Mouse (Mus musculus) macrophage (primary cell): ENCODE data around the gene Nenf. TPM values are rescaled to one million over a fixed set of nuclear protein-coding genes. Genes with fewer than 3 reads are reported as not detected.

Source experiments
- H3K27ac ChIP-seq: fragments of 350-480 bp; formaldehyde crosslinking; 2 replicates; pipeline ENCODE4 v1.9.0; 2021
- H3K36me3 ChIP-seq: fragments of 350-480 bp; formaldehyde crosslinking; 2 replicates; pipeline ENCODE4 v1.9.0; 2021; ENCODE audit errors: inconsistent target
- H3K4me3 ChIP-seq: fragments of 350-480 bp; formaldehyde crosslinking; 2 replicates; pipeline ENCODE4 v1.9.0; 2021; ENCODE audit errors: inconsistent target
- H3K79me2 ChIP-seq: fragments of 350-480 bp; formaldehyde crosslinking; 2 replicates; pipeline ENCODE4 v1.9.0; 2021; ENCODE audit errors: inconsistent target
- WGBS: methylation state at CpG from one replicate; pipeline ENCODE4 v1.1.7; 2026; ENCODE audit warnings: inconsistent platforms; ENCODE audit not compliant: missing documents; 5-methylcytosine and 5-hydroxymethylcytosine counted together
- polyA plus RNA-seq: library from polyadenylated mRNA; stranded (reverse); fragments of 250-400 nt; gene quantifications from 3 replicates; pipeline ENCODE4 v1.2.4, GENCODE M21; 2018; ENCODE audit warnings: inconsistent platforms
- total RNA-seq, 78 experiments: library from RNA; depleted of rRNA; stranded (reverse); fragments of 250-400 nt; gene quantifications; 1 replicate in 9 of 78; 2 replicates in 24 of 78; 3 replicates in 43 of 78; 4 replicates in 2 of 78; pipeline ENCODE4 v1.2.4; 2018; ENCODE audit warnings: inconsistent platforms in 56 of 78

Gene Nenf
- total RNA-seq (2018; cell fraction: chromatin; rRNA removed) = 10 to 100 TPM in 1 of 26 experiments, 1 to 10 TPM in 14, not detected in 11; 1.4 to 13.4 (median 2.5) TPM
- 10 to 100 TPM; 48.8 to 69.1 (median 56.8) TPM for total RNA-seq (2018; cell fraction: cytosol; rRNA removed)
- 10 to 100 TPM in 18 of 26 experiments, 1 to 10 TPM in 8; 3.8 to 23.1 (median 13.1) TPM for total RNA-seq (2018; cell fraction: nucleus; rRNA removed)
- polyA plus RNA-seq = 30.8 to 55.9 TPM (median 45.1 TPM) in 3 replicates

DNA sequence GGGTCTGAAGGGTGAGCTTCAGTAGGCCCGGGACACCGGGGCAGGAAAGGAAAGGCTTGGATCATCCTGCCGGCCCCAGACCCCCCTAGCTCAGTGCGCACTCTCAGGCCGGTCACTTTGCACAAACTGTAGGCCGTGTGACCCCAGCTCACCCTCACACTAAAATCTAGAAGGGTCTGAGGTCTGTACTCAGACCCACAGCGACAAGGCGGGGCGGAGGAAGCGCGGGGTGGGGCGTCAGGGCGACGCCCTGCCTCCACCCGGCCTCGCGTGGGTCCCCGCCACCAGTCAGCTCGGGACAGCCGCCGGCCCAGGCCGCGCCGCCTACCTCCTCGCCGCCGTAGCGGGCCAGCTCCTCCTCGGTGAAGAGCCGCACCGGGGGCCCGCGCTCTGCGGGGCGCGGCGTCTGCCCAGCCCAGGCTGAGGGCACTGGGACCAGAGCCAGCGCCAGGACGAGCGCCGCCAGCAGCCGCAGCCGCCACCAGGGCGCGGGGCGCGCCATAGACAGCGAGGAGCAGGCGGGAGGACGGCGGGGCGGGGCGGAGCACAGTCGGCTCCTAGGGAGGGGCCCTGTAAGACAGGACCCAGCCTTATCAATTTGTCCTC, at the start of gene Nenf:
TSS of gene Nenf (minus strand) at position 604 of the 606 bp plus-strand sequence.
- H3K4me3 ChIP-seq = peak within 1 kb of the TSS; percentile 44
- peak within 1 kb of the TSS; percentile 33 for H3K27ac ChIP-seq
- 1% methylated on average over 44 of the region's 54 CpGs for WGBS
- H3K36me3 ChIP-seq = no peaks in the 10 kb centered on the region
- no peaks in the 10 kb centered on the region for H3K79me2 ChIP-seq

- WGBS = 85% methylated on average over 4 of the region's 4 CpGs
- Histone ChIP-seq H3K79me2 (peaks cover 96% of the 10 kb centered on the region), H3K36me3 (peaks cover 65% of the 10 kb centered on the region), H3K27ac (no peak overlapping the region), H3K4me3 (no peak overlapping the region)
Measured at GRCm38 (mm10) chr1:191364477-191364876, 46.5 kb upstream of the Nenf start.

GRCm38 (mm10) chr1:191362412-191362811, 44.4 kb upstream of the Nenf start:
- 90% methylated on average over 6 of the region's 6 CpGs for WGBS
- no peak overlapping the region for H3K4me3 ChIP-seq
- peaks cover 64% of the 10 kb centered on the region for H3K36me3 ChIP-seq
- H3K27ac ChIP-seq = no peak overlapping the region
- H3K79me2 ChIP-seq = peaks cover 82% of the 10 kb centered on the region

DNA sequence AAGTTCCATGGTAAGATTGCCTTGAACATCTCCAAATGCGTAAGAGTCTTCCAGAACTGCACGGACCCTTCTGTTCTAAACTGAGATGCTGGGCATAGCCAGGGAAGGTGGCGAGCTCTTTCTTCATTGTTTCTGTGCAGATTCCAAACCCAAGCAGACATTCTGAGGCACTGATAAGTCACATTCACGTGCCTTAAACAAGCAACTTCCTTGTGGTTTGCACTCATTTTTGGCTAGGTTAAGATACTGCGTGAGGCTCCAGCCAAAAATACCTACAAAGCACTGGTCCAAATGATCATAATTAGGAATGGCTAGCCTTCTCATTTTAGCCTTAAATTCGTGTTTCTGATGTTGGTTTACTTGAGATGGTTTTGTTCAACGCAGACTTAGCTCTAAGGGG, 41.5 kb upstream of the Nenf start:
- 79% methylated on average over 7 of the region's 7 CpGs for WGBS
- peaks cover 72% of the 10 kb centered on the region for H3K36me3 ChIP-seq
- peaks cover 53% of the 10 kb centered on the region for H3K79me2 ChIP-seq
- no peak overlapping the region for H3K27ac ChIP-seq
- no peak overlapping the region for H3K4me3 ChIP-seq

DNA sequence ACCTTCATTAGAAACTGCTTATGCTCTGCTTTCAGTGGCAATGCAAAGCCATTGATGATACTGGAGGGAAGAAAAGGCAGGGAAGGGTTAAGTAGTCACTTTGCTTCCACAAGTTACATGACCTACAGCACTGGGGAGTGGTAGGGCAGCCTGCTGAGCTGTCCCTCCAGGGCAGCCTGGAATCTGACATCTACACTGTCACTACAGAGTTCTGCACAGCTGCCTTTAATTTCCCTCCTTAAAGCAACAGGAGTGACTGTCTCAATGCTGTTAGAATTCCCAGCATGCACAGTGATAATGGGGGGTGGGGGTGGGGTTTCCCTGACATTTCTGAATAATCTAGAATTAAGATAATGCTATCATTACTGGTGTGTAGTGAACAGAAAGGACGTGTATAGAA, 38.9 kb upstream of the Nenf start:
- WGBS = 78% methylated on average over 1 of the region's 1 CpGs
- Histone ChIP-seq H3K4me3 (no peak overlapping the region), H3K79me2 (peaks cover 28% of the 10 kb centered on the region; the same call in 1 of the 2 replicates), H3K27ac (no peak overlapping the region), H3K36me3 (peaks cover 58% of the 10 kb centered on the region)

DNA sequence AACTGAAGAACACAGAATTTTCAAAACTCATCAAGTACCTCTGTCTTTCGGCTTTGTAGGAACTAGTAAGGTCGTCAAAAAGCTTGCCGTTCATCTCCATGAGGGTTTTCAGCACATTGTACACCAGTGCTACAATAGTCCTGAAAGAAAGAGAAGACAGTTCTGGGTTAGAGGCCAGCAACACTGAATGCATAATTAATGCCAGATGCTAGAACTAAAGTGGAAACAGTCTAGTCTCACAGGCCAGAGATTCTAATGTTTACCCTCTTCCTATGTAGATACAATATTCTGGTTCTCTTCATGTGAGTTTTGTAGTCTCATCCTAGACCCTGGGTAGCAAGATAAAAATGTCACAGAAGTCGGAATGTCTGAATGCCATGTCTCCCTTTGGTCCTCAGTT, 35.8 kb upstream of the Nenf start:
- WGBS = 82% methylated on average over 4 of the region's 4 CpGs
- H3K27ac ChIP-seq = no peak overlapping the region
- no peak overlapping the region for H3K4me3 ChIP-seq
- peaks cover 65% of the 10 kb centered on the region for H3K36me3 ChIP-seq
- H3K79me2 ChIP-seq = peaks cover 7% of the 10 kb centered on the region; the same call in 1 of the 2 replicates

GRCm38 (mm10) chr1:191352786-191353488, 34.9 kb upstream of the Nenf start:
- H3K27ac ChIP-seq = no peak overlapping the region
- 63% methylated on average over 14 of the region's 14 CpGs for WGBS
- H3K79me2 ChIP-seq = peaks cover 3% of the 10 kb centered on the region; the same call in 1 of the 2 replicates
- H3K36me3 ChIP-seq = peaks cover 63% of the 10 kb centered on the region
- no peak overlapping the region for H3K4me3 ChIP-seq

DNA sequence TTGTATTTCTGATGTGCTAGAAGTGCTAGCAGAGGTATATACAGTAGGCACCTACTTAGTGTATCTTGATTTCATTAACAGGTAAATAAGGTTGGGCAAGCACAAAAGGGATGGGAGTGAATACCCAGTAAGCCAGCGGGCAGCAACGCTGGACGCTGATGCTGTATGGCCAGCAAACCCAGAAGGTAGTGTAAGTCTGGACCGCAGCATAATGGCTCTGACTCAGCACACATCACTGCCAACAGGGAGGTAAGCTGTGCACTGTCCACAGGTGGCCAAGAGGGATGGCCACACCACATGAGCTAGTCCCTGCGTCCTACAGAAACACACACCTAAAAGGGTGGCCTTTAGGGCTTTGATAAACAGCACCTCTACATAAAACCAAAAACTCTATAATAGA, 32.4 kb upstream of the Nenf start:
- H3K4me3 ChIP-seq = no peak overlapping the region
- H3K36me3 ChIP-seq = peaks cover 63% of the 10 kb centered on the region
- peaks cover 19% of the 10 kb centered on the region; the same call in 1 of the 2 replicates for H3K79me2 ChIP-seq
- WGBS = 94% methylated on average over 5 of the region's 5 CpGs
- H3K27ac ChIP-seq = peak overlapping the region; percentile 24; the same call in 1 of the 2 replicates

GRCm38 (mm10) chr1:191349486-191350037, 31.6 kb upstream of the Nenf start:
- Histone ChIP-seq H3K79me2 (peaks cover 27% of the 10 kb centered on the region; the same call in 1 of the 2 replicates), H3K4me3 (no peak overlapping the region), H3K27ac (no peak overlapping the region), H3K36me3 (peaks cover 63% of the 10 kb centered on the region)
- 95% methylated on average over 23 of the region's 23 CpGs for WGBS

GRCm38 (mm10) chr1:191348996-191349395, 31.0 kb upstream of the Nenf start:
- Histone ChIP-seq H3K27ac (no peak overlapping the region), H3K36me3 (peaks cover 60% of the 10 kb centered on the region), H3K79me2 (peaks cover 30% of the 10 kb centered on the region; the same call in 1 of the 2 replicates), H3K4me3 (no peak overlapping the region)
- WGBS = 94% methylated on average over 5 of the region's 5 CpGs

- Histone ChIP-seq H3K79me2 (peaks cover 34% of the 10 kb centered on the region; the same call in 1 of the 2 replicates), H3K36me3 (peaks cover 62% of the 10 kb centered on the region), H3K27ac (no peak overlapping the region), H3K4me3 (no peak overlapping the region)
- 96% methylated on average over 2 of the region's 2 CpGs for WGBS
Measured at GRCm38 (mm10) chr1:191348592-191348991, 30.6 kb upstream of the Nenf start.

- peaks cover 44% of the 10 kb centered on the region for H3K79me2 ChIP-seq
- WGBS = 94% methylated on average over 6 of the region's 8 CpGs
- H3K36me3 ChIP-seq = peaks cover 72% of the 10 kb centered on the region
- H3K27ac ChIP-seq = no peak overlapping the region
- H3K4me3 ChIP-seq = no peak overlapping the region
Measured at GRCm38 (mm10) chr1:191347602-191348001, 29.6 kb upstream of the Nenf start.

DNA sequence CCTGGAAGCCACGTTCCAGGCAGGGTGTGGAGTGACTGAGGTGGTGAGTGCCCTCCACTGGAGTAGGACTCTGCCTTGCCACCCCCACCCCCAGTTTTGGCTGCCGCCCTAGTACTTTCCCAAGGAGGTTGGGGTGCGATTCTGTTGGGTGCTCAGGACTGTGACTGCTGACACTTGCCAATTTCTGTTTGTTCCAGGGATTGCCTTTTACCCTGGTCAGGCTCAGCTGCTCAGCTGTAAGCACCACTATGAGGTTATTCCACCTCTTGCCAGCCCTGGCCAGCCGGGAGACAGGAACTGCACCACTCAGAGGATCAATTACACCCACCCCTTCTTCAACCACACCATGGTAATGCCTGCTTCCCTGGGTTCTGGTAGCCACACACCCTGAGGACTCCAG, 22.5 kb upstream of the Nenf start:
- no peak overlapping the region for H3K27ac ChIP-seq
- peaks cover 98% of the 10 kb centered on the region for H3K79me2 ChIP-seq
- peaks cover 91% of the 10 kb centered on the region for H3K36me3 ChIP-seq
- no peak overlapping the region for H3K4me3 ChIP-seq
- 96% methylated on average over 4 of the region's 4 CpGs for WGBS

- WGBS = 92% methylated on average over 2 of the region's 2 CpGs
- Histone ChIP-seq H3K79me2 (peaks cover 98% of the 10 kb centered on the region), H3K36me3 (peaks cover 85% of the 10 kb centered on the region), H3K4me3 (no peak overlapping the region), H3K27ac (no peak overlapping the region)
Measured at GRCm38 (mm10) chr1:191339876-191340275, 21.9 kb upstream of the Nenf start.

GRCm38 (mm10) chr1:191334500-191334899, 16.5 kb upstream of the Nenf start:
- Histone ChIP-seq H3K4me3 (no peak overlapping the region), H3K27ac (peak overlapping the region; percentile 65), H3K79me2 (peaks cover 100% of the 10 kb centered on the region), H3K36me3 (peaks cover 33% of the 10 kb centered on the region)
- WGBS = 19% methylated on average over 5 of the region's 5 CpGs
